Mouse (Mus musculus) lung, embryonic 14.5 days (tissue): ENCODE data around the gene Olfr784. TPM values are rescaled to one million over a fixed set of nuclear protein-coding genes. Genes with fewer than 3 reads are reported as not detected.

Source experiments
- ATAC-seq: fragments of 200-750 bp; cut with Nextera tagmentation; 2 replicates; pipeline ENCODE4 v1.8.0; 2017; ENCODE audit warnings: mild to moderate bottlenecking, moderate TSS enrichment, moderate library complexity; ENCODE audit not compliant: insufficient read depth
- DNase-seq: peaks from one replicate; pipeline ENCODE4 v3.0.0-alpha.2; 2015
- H3K27ac ChIP-seq: fragments of 300-500 bp; sonication (generic); 2 replicates; pipeline ENCODE4 v1.5.1; 2014; ENCODE audit warnings: low read depth, mild to moderate bottlenecking, moderate library complexity
- H3K27me3 ChIP-seq: fragments of 300-500 bp; sonication (generic); 2 replicates; pipeline ENCODE4 v1.6.1; 2014; ENCODE audit warnings: low read length, control low read depth; ENCODE audit not compliant: insufficient read depth
- H3K36me3 ChIP-seq: fragments of 300-500 bp; sonication (generic); 2 replicates; pipeline ENCODE4 v1.6.1; 2014; ENCODE audit warnings: control low read depth; ENCODE audit not compliant: insufficient read depth
- H3K4me1 ChIP-seq: fragments of 300-500 bp; sonication (generic); 2 replicates; pipeline ENCODE4 v1.6.1; 2014; ENCODE audit warnings: antibody characterized with exemption, control low read depth; ENCODE audit not compliant: insufficient read depth
- H3K4me2 ChIP-seq: fragments of 300-500 bp; sonication (generic); 2 replicates; pipeline ENCODE4 v1.6.1; 2014; ENCODE audit warnings: mild to moderate bottlenecking
- H3K4me3 ChIP-seq: fragments of 300-500 bp; sonication (generic); 2 replicates; pipeline ENCODE4 v1.5.1; 2014; ENCODE audit warnings: low read depth, low read length
- H3K9ac ChIP-seq: fragments of 300-500 bp; sonication (generic); 2 replicates; pipeline ENCODE4 v1.6.1; 2014
- H3K9me3 ChIP-seq: fragments of 300-500 bp; sonication (generic); 2 replicates; pipeline ENCODE4 v1.6.1; 2016; ENCODE audit warnings: low read depth, low read length, control low read depth
- CTCF ChIP-seq: IDR thresholded peaks from 2 replicates; pipeline ENCODE4 v1.5.1; 2016; ENCODE audit warnings: antibody characterized with exemption, low read depth
- polyA plus RNA-seq: library from polyadenylated mRNA; unstranded; fragments of >200 nt; fragmentation: Nextera tagmentation; extraction: Ambion mirVana; gene quantifications from 2 replicates; pipeline ENCODE4 v1.2.1, GENCODE M21; 2014

The Olfr784 gene
- polyA plus RNA-seq, 1 experiment from 2014 or later: 0.05 TPM

- Histone ChIP-seq H3K4me1 (no peaks in the 10 kb centered on the region), H3K27ac (no peak within 1 kb of the TSS), H3K4me2 (no peak within 1 kb of the TSS), H3K27me3 (no peaks in the 10 kb centered on the region), H3K9me3 (no peaks in the 10 kb centered on the region), H3K36me3 (no peaks in the 10 kb centered on the region), H3K4me3 (no peak within 1 kb of the TSS), H3K9ac (no peak within 1 kb of the TSS)
- no peak for TF ChIP-seq CTCF
- ATAC-seq (no peak), DNase-seq (no peak)
Measured at GRCm38 (mm10) chr10:129427006-129427405, 43.1 kb downstream of the Olfr784 start, which contains the start of gene Olfr786. TSS of gene Olfr786 (plus strand) at chr10:129427306.

Other genes with a start within 250 kb of the Olfr784 start
- not detected in 2 replicates for gene Olfr770, start 245.1 kb upstream of the Olfr784 start, polyA plus RNA-seq
- not detected in 2 replicates for gene Olfr771, start 219.3 kb upstream of the Olfr784 start, polyA plus RNA-seq
- not detected in 2 replicates for gene Olfr772, start 206.2 kb upstream of the Olfr784 start, polyA plus RNA-seq
- not detected in 2 replicates for gene Olfr773, start 196.7 kb upstream of the Olfr784 start, polyA plus RNA-seq
- not detected in 2 replicates for gene Olfr774, start 147.9 kb upstream of the Olfr784 start, polyA plus RNA-seq
- not detected in 2 replicates for gene Olfr775, start 135.7 kb upstream of the Olfr784 start, polyA plus RNA-seq
- gene Olfr776, start 125.0 kb upstream of the Olfr784 start, polyA plus RNA-seq: not detected in 2 replicates
- not detected in 2 replicates for gene Olfr777, start 112.6 kb upstream of the Olfr784 start, polyA plus RNA-seq
- not detected in 2 replicates for gene Olfr780, start 66.0 kb upstream of the Olfr784 start, polyA plus RNA-seq
- not detected in 2 replicates for gene Olfr781, start 55.2 kb upstream of the Olfr784 start, polyA plus RNA-seq
- not detected in 2 replicates for gene Olfr782, start 35.2 kb upstream of the Olfr784 start, polyA plus RNA-seq
- gene Olfr785, start 21.3 kb downstream of the Olfr784 start, polyA plus RNA-seq: not detected in 2 replicates
- not detected in 2 replicates for gene Olfr786, start 43.2 kb downstream of the Olfr784 start, polyA plus RNA-seq
- gene Olfr787, start 77.8 kb downstream of the Olfr784 start, polyA plus RNA-seq: not detected in 2 replicates
- gene Olfr788, start 86.9 kb downstream of the Olfr784 start, polyA plus RNA-seq: not detected in 2 replicates
- gene Olfr789, start 100.7 kb downstream of the Olfr784 start, polyA plus RNA-seq: not detected in 2 replicates
- gene Olfr790, start 114.4 kb downstream of the Olfr784 start, polyA plus RNA-seq: not detected in 2 replicates
- gene Olfr791, start 137.7 kb downstream of the Olfr784 start, polyA plus RNA-seq: not detected in 2 replicates
- not detected in 2 replicates for gene Olfr792, start 155.1 kb downstream of the Olfr784 start, polyA plus RNA-seq
- not detected in 2 replicates for gene Olfr794, start 183.6 kb downstream of the Olfr784 start, polyA plus RNA-seq
- gene Olfr796, start 228.5 kb downstream of the Olfr784 start, polyA plus RNA-seq: not detected in 2 replicates
- gene Olfr798, start 243.9 kb downstream of the Olfr784 start, polyA plus RNA-seq: not detected in 2 replicates